Mouse (Mus musculus): ENCODE data around the gene Ikzf2. TPM values are rescaled to one million over a fixed set of nuclear protein-coding genes. Genes with fewer than 3 reads are reported as not detected.

The Ikzf2 gene
- polyA plus RNA-seq, 1 experiment from 2014 or later = 6.4 TPM

- H3K4me1 ChIP-seq = peaks cover 8% of the 10 kb centered on the region; the same call in 1 of the 2 replicates
- WGBS = 68% methylated on average over 6 of the region's 6 CpGs
- no peaks in the 10 kb centered on the region for H3K27me3 ChIP-seq (ENCODE audit: poor library complexity, severe bottlenecking)
- H3K9me3 ChIP-seq = no peaks in the 10 kb centered on the region
- no peaks in the 10 kb centered on the region for H3K36me3 ChIP-seq (replicated peaks)
- H3K27ac ChIP-seq = no peak overlapping the region
- DNase-seq (ENCODE audit: extremely low spot score, low spot score) = no peak
- no peak overlapping the region for H3K4me3 ChIP-seq
These were observed 198.4 kb downstream of the Ikzf2 start for GRCm38 (mm10) chr1:69488625-69489024.

Other genes starting within 250 kb of the Ikzf2 start
- 2.6 TPM in 2 replicates for gene Spag16, start 139.7 kb upstream of the Ikzf2 start, polyA plus RNA-seq (2016; fragmentation: Nextera tagmentation; extraction: Ambion mirVana)

Data from forebrain, embryonic 10.5 days (tissue).